Mouse (Mus musculus) midbrain, embryonic 14.5 days (tissue): Measurements from ENCODE around the gene Lat2. TPM values are rescaled to one million over a fixed set of nuclear protein-coding genes. Genes with fewer than 3 reads are reported as not detected.

Source experiments
- ATAC-seq: fragments of 200-750 bp; cut with Nextera tagmentation; 2 replicates; pipeline ENCODE4 v1.8.0; 2017; ENCODE audit warnings: moderate number of reproducible peaks, moderate library complexity; ENCODE audit not compliant: low FRiP score, low TSS enrichment
- DNase-seq: peaks from one replicate; pipeline ENCODE4 v3.0.0-alpha.2; 2015
- H3K27ac ChIP-seq: fragments of 300-500 bp; sonication (generic); replicated peaks from 2 replicates; pipeline ENCODE4 v1.5.1; 2014; ENCODE audit warnings: mild to moderate bottlenecking, low read depth, low read length, moderate library complexity
- H3K27me3 ChIP-seq: fragments of 300-500 bp; sonication (generic); 2 replicates; pipeline ENCODE4 v1.6.1; 2014; ENCODE audit warnings: low read length, control low read depth, mixed read lengths; ENCODE audit not compliant: control insufficient read depth, insufficient read depth
- H3K36me3 ChIP-seq: fragments of 300-500 bp; sonication (generic); 2 replicates; pipeline ENCODE4 v1.6.1; 2014; ENCODE audit warnings: low read length, control low read depth; ENCODE audit not compliant: control insufficient read depth, insufficient read depth
- H3K4me1 ChIP-seq: fragments of 300-500 bp; sonication (generic); 2 replicates; pipeline ENCODE4 v1.6.1; 2014; ENCODE audit warnings: mild to moderate bottlenecking, antibody characterized with exemption, low read length, control low read depth; ENCODE audit not compliant: control insufficient read depth, insufficient read depth
- H3K4me2 ChIP-seq: fragments of 300-500 bp; sonication (generic); 2 replicates; pipeline ENCODE4 v1.6.1; 2014; ENCODE audit warnings: mild to moderate bottlenecking, low read length, moderate library complexity
- H3K4me3 ChIP-seq: fragments of 300-500 bp; sonication (generic); replicated peaks from 2 replicates; pipeline ENCODE4 v1.5.1; 2014; ENCODE audit warnings: low read depth, low read length
- H3K9ac ChIP-seq: fragments of 300-500 bp; sonication (generic); replicated peaks from 2 replicates; pipeline ENCODE4 v1.6.1; 2014; ENCODE audit warnings: mild to moderate bottlenecking, low read length, moderate library complexity
- H3K9me3 ChIP-seq: fragments of 300-500 bp; sonication (generic); 2 replicates; pipeline ENCODE4 v1.6.1; 2016; ENCODE audit warnings: low read length, control low read depth, mixed read lengths; ENCODE audit not compliant: control insufficient read depth
- WGBS: fragments of 180-500 bp; shearing (Covaris S2); extraction: QIAGEN DNeasy Blood & Tissue Kit; methylation state at CpG from one replicate; pipeline ENCODE4 v1.1.7; 2014; 5-methylcytosine and 5-hydroxymethylcytosine counted together
- polyA plus RNA-seq: library from polyadenylated mRNA; unstranded; fragments of >200 nt; fragmentation: Nextera tagmentation; extraction: Ambion mirVana; gene quantifications from 2 replicates; pipeline ENCODE4 v1.2.1, GENCODE M21; 2014

The Lat2 gene
- polyA plus RNA-seq, 1 experiment from 2014 or later: 2.7 TPM

- no peak for ATAC-seq
- no peak overlapping the region for H3K27ac ChIP-seq
These were observed 31.6 kb downstream of the Lat2 start for GRCm38 (mm10) chr5:134583006-134583883.

GRCm38 (mm10) chr5:134582221-134582907 is 32.5 kb downstream of the Lat2 start:
- ATAC-seq (peak; percentile 92), DNase-seq (peak; percentile 99)
- H3K9me3 ChIP-seq: no peaks in the 10 kb centered on the region
- peak overlapping the region; percentile 72 for H3K4me3 ChIP-seq
- H3K4me2 ChIP-seq: peak overlapping the region; percentile 76
- no peak overlapping the region for H3K27ac ChIP-seq
- H3K9ac ChIP-seq: peak overlapping the region; percentile 58
- 7% methylated on average over 30 of the region's 30 CpGs for WGBS
- H3K36me3 ChIP-seq: peaks cover 8% of the 10 kb centered on the region; the same call in 1 of the 2 replicates
- H3K27me3 ChIP-seq: no peaks in the 10 kb centered on the region
- peaks cover 6% of the 10 kb centered on the region; the same call in 1 of the 2 replicates for H3K4me1 ChIP-seq

More at GRCm38 (mm10) chr5:134583006-134583883, 31.6 kb downstream of the Lat2 start:
- peaks cover 6% of the 10 kb centered on the region; the same call in 1 of the 2 replicates for H3K4me1 ChIP-seq
- H3K4me3 ChIP-seq: peak overlapping the region; percentile 72
- peak overlapping the region; percentile 76 for H3K4me2 ChIP-seq
- peak overlapping the region; percentile 58 for H3K9ac ChIP-seq
- 32% methylated on average over 15 of the region's 15 CpGs for WGBS
- no peaks in the 10 kb centered on the region for H3K27me3 ChIP-seq
- peaks cover 8% of the 10 kb centered on the region; the same call in 1 of the 2 replicates for H3K36me3 ChIP-seq
- no peak for DNase-seq
- no peaks in the 10 kb centered on the region for H3K9me3 ChIP-seq

GRCm38 (mm10) chr5:134581146-134581545 is 33.7 kb downstream of the Lat2 start, which contains the start of gene Rfc2:
Gene Rfc2, plus strand, starts transcription at chr5:134581366.
- H3K4me1 ChIP-seq: peaks cover 6% of the 10 kb centered on the region; the same call in 1 of the 2 replicates
- H3K27me3 ChIP-seq: no peaks in the 10 kb centered on the region
- WGBS: 82% methylated on average over 5 of the region's 5 CpGs
- no peak within 1 kb of the TSS for H3K4me3 ChIP-seq
- no peak within 1 kb of the TSS for H3K4me2 ChIP-seq
- H3K9ac ChIP-seq: no peak within 1 kb of the TSS
- DNase-seq (no peak), ATAC-seq (no peak)
- no peaks in the 10 kb centered on the region for H3K36me3 ChIP-seq
- no peak within 1 kb of the TSS for H3K27ac ChIP-seq
- H3K9me3 ChIP-seq: no peaks in the 10 kb centered on the region

GRCm38 (mm10) chr5:134579135-134579534 is 35.7 kb downstream of the Lat2 start:
- H3K27me3 ChIP-seq: no peaks in the 10 kb centered on the region
- no peak overlapping the region for H3K27ac ChIP-seq
- no peak overlapping the region for H3K9ac ChIP-seq
- DNase-seq (no peak), ATAC-seq (no peak)
- no peak overlapping the region for H3K4me2 ChIP-seq
- H3K9me3 ChIP-seq: no peaks in the 10 kb centered on the region
- H3K4me3 ChIP-seq: no peak overlapping the region
- peaks cover 6% of the 10 kb centered on the region; the same call in 1 of the 2 replicates for H3K4me1 ChIP-seq
- 54% methylated on average over 3 of the region's 3 CpGs for WGBS
- no peaks in the 10 kb centered on the region for H3K36me3 ChIP-seq

- ATAC-seq (no peak), DNase-seq (no peak)
- H3K9me3 ChIP-seq: no peaks in the 10 kb centered on the region
- no peaks in the 10 kb centered on the region for H3K27me3 ChIP-seq
- WGBS: 90% methylated on average over 7 of the region's 7 CpGs
- peaks cover 1% of the 10 kb centered on the region for H3K4me1 ChIP-seq
- no peak overlapping the region for H3K4me2 ChIP-seq
- H3K27ac ChIP-seq: no peak overlapping the region
- no peaks in the 10 kb centered on the region for H3K36me3 ChIP-seq
- H3K9ac ChIP-seq: no peak overlapping the region
- H3K4me3 ChIP-seq: no peak overlapping the region
These were observed 37.3 kb downstream of the Lat2 start for GRCm38 (mm10) chr5:134577534-134577933.

GRCm38 (mm10) chr5:134576517-134577220 is 38.2 kb downstream of the Lat2 start:
- H3K4me1 ChIP-seq: peaks cover 7% of the 10 kb centered on the region
- H3K27ac ChIP-seq: no peak overlapping the region
- H3K4me3 ChIP-seq: no peak overlapping the region
- ATAC-seq (no peak), DNase-seq (no peak)
- H3K9me3 ChIP-seq: no peaks in the 10 kb centered on the region
- no peak overlapping the region for H3K4me2 ChIP-seq
- no peaks in the 10 kb centered on the region for H3K27me3 ChIP-seq
- no peak overlapping the region for H3K9ac ChIP-seq
- WGBS: 77% methylated on average over 14 of the region's 14 CpGs
- H3K36me3 ChIP-seq: no peaks in the 10 kb centered on the region

- Histone ChIP-seq H3K27me3 (no peaks in the 10 kb centered on the region), H3K27ac (no peak overlapping the region), H3K9me3 (no peaks in the 10 kb centered on the region), H3K36me3 (no peaks in the 10 kb centered on the region), H3K4me3 (no peak overlapping the region), H3K4me2 (no peak overlapping the region), H3K9ac (no peak overlapping the region), H3K4me1 (peaks cover 7% of the 10 kb centered on the region)
- DNase-seq (no peak), ATAC-seq (no peak)
- WGBS: 97% methylated on average over 5 of the region's 5 CpGs
These were observed 39.0 kb downstream of the Lat2 start for GRCm38 (mm10) chr5:134575833-134576232.

- 47% methylated on average over 10 of the region's 10 CpGs for WGBS
- peak overlapping the region; percentile 77 for H3K4me2 ChIP-seq
- H3K9ac ChIP-seq: no peak overlapping the region; the same call in 1 of the 2 replicates
- H3K4me3 ChIP-seq: peak overlapping the region; percentile 46
- H3K4me1 ChIP-seq: peaks cover 7% of the 10 kb centered on the region
- H3K36me3 ChIP-seq: no peaks in the 10 kb centered on the region
- H3K27ac ChIP-seq: peak overlapping the region; percentile 77
- ATAC-seq: no peak
- no peaks in the 10 kb centered on the region for H3K27me3 ChIP-seq
- H3K9me3 ChIP-seq: no peaks in the 10 kb centered on the region
- peak; percentile 3 for DNase-seq
These were observed 42.2 kb downstream of the Lat2 start for GRCm38 (mm10) chr5:134572508-134573214.
